Mouse (Mus musculus) small intestine, adult 2 months (tissue): ENCODE results near the gene Mcu. TPM values are rescaled to one million over a fixed set of nuclear protein-coding genes. Genes with fewer than 3 reads are reported as not detected.

ENCODE experiments used
- H3K27ac ChIP-seq: fragments of 200-500 bp; 2 replicates; pipeline ENCODE4 v1.5.1; 2012; ENCODE audit warnings: low read depth, low read length, control low read depth, inconsistent platforms; ENCODE audit not compliant: insufficient read depth
- H3K27me3 ChIP-seq: fragments of 200-500 bp; 2 replicates; pipeline ENCODE4 v1.6.1; 2012; ENCODE audit warnings: mild to moderate bottlenecking, moderate library complexity, low read length, inconsistent platforms; ENCODE audit not compliant: control insufficient read depth, insufficient read depth
- H3K36me3 ChIP-seq: fragments of 200-500 bp; 2 replicates; pipeline ENCODE4 v1.6.1; 2012; ENCODE audit warnings: mild to moderate bottlenecking, low read length, control low read depth, inconsistent platforms; ENCODE audit not compliant: control insufficient read depth, insufficient read depth
- H3K4me1 ChIP-seq: fragments of 200-500 bp; 2 replicates; pipeline ENCODE4 v1.6.1; 2012; ENCODE audit warnings: low read length, inconsistent platforms, mixed read lengths; ENCODE audit not compliant: control insufficient read depth, insufficient read depth, insufficient read length
- H3K4me3 ChIP-seq: fragments of 200-500 bp; 2 replicates; pipeline ENCODE4 v1.5.1; 2012; ENCODE audit warnings: low read depth, mild to moderate bottlenecking, control low read depth, inconsistent platforms, low read length, moderate library complexity
- CTCF ChIP-seq: fragments of 200-500 bp; IDR thresholded peaks from 2 replicates; pipeline ENCODE4 v1.5.1; 2012; ENCODE audit warnings: low read depth, mild to moderate bottlenecking, control low read depth, inconsistent platforms, low read length, moderate library complexity, mixed read lengths; ENCODE audit not compliant: insufficient replicate concordance, insufficient read length; ENCODE audit errors: extremely low read depth
- POLR2A ChIP-seq: fragments of 200-500 bp; IDR thresholded peaks from 2 replicates; pipeline ENCODE4 v1.6.1; 2012; ENCODE audit warnings: low read depth, mild to moderate bottlenecking, control low read depth, inconsistent platforms, low read length, moderate library complexity
- WGBS: fragments of 180-500 bp; shearing (Covaris S2); methylation state at CpG from one replicate; pipeline ENCODE4 v1.1.7; 2018; 5-methylcytosine and 5-hydroxymethylcytosine counted together
- polyA plus RNA-seq: library from polyadenylated mRNA; depleted of rRNA; stranded (reverse); fragments of >200 nt; gene quantifications from 2 replicates; pipeline ENCODE4 v1.2.3, GENCODE M21; 2012

Gene Mcu
- polyA plus RNA-seq, 1 experiment: 87.5 TPM

GRCm38 (mm10) chr10:59467297-59467696, 149.2 kb downstream of the Mcu start:
- H3K4me1 ChIP-seq: no peaks in the 10 kb centered on the region
- H3K36me3 ChIP-seq: peaks cover 25% of the 10 kb centered on the region
- H3K4me3 ChIP-seq: no peak overlapping the region
- H3K27me3 ChIP-seq: no peaks in the 10 kb centered on the region
- no peak for TF ChIP-seq CTCF
- 91% methylated on average over 12 of the region's 12 CpGs for WGBS
- H3K27ac ChIP-seq: no peak overlapping the region

DNA sequence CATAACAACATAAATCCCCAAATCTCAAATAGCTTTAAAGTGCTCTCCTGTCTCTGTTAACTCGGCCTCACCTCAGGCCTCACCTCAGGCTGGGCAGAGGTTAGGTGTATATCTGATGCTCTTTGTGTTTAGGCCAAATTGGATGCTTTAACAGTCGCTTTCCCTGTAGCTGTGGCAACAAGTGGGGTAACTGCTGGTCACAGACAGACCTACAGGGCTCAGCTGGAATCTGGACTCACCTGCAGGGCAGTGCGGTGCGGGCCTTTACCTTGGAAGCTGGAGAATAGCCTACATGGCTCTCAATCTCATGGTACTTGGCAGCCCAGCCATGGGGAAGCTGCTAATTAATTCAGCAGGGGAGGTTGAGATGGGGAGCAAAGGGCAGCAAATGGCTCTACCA, 149.9 kb downstream of the Mcu start:
- Histone ChIP-seq H3K36me3 (peaks cover 27% of the 10 kb centered on the region), H3K4me3 (no peak overlapping the region), H3K4me1 (no peaks in the 10 kb centered on the region), H3K27ac (no peak overlapping the region), H3K27me3 (no peaks in the 10 kb centered on the region)
- TF ChIP-seq CTCF (no peak), POLR2A (no peak)
- WGBS: 95% methylated on average over 4 of the region's 4 CpGs

DNA sequence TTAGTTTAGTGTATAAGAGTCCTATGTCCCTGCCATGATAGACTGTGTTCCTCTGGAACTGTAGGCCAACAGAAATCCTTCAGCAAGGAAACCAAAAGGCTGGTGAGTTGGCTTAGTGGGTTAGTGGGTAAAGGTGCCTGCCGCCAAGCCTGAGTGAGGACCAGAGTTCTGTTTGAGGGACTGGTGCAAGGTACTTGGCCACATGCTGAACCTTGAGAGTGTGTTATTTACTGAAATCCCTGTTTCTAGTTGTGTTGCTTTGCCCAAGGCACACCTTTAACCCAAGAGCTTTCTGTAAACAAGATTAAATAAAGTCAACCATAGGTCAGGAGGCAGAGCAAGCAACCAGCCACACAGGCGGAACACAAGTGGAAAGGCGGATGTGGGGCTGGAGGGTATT, 150.9 kb downstream of the Mcu start:
- WGBS: 93% methylated on average over 3 of the region's 3 CpGs
- H3K4me3 ChIP-seq: no peak overlapping the region
- peaks cover 32% of the 10 kb centered on the region for H3K36me3 ChIP-seq
- TF ChIP-seq POLR2A (no peak), CTCF (no peak)
- no peak overlapping the region for H3K27ac ChIP-seq
- H3K27me3 ChIP-seq: no peaks in the 10 kb centered on the region
- H3K4me1 ChIP-seq: no peaks in the 10 kb centered on the region

DNA sequence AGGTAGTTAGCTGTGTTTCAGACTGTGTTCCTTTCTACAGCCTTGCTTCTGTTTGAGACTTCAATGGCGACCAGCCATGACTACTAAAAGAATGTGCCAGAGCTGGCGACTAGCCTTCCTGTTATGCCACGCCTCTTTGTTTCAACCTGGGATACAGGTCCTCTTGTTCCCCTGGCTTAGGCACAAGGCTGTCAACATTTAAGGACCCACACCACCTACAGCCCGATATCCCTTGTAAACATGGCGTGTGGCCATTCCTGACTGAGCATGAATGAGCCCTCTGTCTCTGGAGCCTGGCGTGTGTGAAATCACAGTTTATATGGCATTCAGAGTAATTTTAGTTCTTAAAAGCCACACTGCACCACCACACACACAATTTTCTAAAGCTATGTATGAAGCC, 154.2 kb downstream of the Mcu start:
- Histone ChIP-seq H3K27ac (no peak overlapping the region), H3K27me3 (no peaks in the 10 kb centered on the region), H3K4me3 (no peak overlapping the region), H3K36me3 (peaks cover 39% of the 10 kb centered on the region), H3K4me1 (no peaks in the 10 kb centered on the region)
- TF ChIP-seq POLR2A: no peak
- TF ChIP-seq CTCF: no peak
- 83% methylated on average over 6 of the region's 6 CpGs for WGBS

DNA sequence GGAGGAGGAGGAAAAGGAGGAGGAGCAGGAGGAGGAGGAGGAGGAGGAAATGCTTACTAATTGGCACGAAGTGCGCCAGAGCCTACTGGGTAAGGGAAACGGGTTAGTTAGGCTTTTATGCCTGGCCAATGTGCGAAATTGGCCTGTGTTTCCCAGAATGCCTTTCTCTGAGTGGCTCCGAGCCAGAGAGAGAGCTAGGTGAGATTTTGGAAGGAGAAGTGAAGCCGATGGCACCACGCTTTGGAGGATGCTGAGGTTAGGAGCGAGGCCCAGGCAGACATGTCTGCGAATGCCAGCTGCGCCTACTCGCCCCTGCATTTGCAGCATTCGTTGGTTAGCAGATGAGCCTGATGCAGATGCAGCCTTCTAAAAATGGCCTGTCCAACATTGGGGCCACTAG, 156.7 kb downstream of the Mcu start:
- 91% methylated on average over 12 of the region's 12 CpGs for WGBS
- no peaks in the 10 kb centered on the region for H3K4me1 ChIP-seq
- peaks cover 42% of the 10 kb centered on the region for H3K36me3 ChIP-seq
- H3K27me3 ChIP-seq: no peaks in the 10 kb centered on the region
- TF ChIP-seq POLR2A (no peak), CTCF (no peak)
- no peak overlapping the region for H3K27ac ChIP-seq
- no peak overlapping the region for H3K4me3 ChIP-seq

DNA sequence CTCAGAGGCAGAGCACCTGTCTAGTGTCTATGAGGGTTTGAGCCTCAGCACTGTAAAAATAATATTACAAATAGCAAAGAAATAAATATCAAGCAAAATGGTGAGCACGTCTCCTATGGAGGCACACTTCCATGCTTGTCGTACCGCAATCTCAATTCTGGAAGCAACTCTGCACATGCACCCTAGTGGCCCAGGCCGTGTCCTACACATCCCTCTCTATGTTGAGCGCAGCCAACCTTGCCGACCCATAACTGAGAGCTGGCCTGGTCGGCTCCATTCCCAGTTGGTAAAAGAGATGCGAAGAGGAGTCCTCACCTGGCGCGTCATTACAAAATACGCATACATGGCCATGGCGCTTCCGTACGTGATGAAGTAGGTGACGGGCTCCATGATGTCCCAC, 161.9 kb downstream of the Mcu start:
- Histone ChIP-seq H3K27ac (no peak overlapping the region), H3K36me3 (peaks cover 48% of the 10 kb centered on the region), H3K27me3 (no peaks in the 10 kb centered on the region), H3K4me1 (no peaks in the 10 kb centered on the region), H3K4me3 (no peak overlapping the region)
- 97% methylated on average over 15 of the region's 15 CpGs for WGBS
- TF ChIP-seq POLR2A (no peak), CTCF (no peak)

DNA sequence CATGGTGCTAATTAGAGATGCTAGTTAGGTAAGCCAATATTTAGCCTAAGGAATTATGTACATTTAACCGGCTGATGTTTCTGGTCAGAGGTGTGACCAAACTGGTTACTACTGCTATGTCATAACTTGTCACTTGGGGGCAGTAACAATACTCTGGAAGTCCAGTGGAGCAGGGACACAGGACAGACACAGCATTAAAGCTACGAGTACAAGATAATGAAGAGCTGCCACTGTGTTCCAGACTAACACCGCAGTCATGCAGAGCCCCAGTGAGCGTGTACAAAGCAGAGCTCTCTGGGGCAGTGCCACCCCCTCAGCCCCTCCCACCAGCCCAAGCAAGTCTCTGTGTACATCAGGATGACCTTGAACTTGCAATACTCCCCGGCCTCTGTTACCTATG, 164.7 kb downstream of the Mcu start:
- Histone ChIP-seq H3K4me1 (no peaks in the 10 kb centered on the region), H3K36me3 (peaks cover 58% of the 10 kb centered on the region), H3K27ac (no peak overlapping the region), H3K4me3 (no peak overlapping the region), H3K27me3 (no peaks in the 10 kb centered on the region)
- TF ChIP-seq CTCF (no peak), POLR2A (no peak)
- 58% methylated on average over 5 of the region's 5 CpGs for WGBS

DNA sequence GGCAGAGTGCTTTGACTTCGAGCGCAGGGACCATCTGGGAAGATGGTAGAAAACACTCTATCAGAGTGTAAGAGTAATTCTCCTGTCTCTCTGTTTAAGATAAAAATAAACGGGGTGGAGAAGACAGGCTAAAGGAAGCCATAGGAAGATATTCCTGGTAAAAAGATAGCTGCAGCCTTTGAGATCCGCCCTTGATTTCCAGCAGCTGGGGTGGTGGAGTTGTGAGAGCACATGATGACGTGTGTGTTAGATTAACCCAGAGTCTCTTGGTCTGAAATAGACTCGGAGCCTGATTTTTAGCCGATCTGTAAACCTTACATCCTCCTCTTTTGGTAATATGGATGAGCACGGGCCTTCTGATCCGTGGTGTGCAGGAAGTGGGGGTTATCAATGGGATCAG, 168.9 kb downstream of the Mcu start:
- Histone ChIP-seq H3K27ac (no peak overlapping the region), H3K27me3 (no peaks in the 10 kb centered on the region), H3K36me3 (peaks cover 31% of the 10 kb centered on the region), H3K4me1 (no peaks in the 10 kb centered on the region), H3K4me3 (no peak overlapping the region)
- TF ChIP-seq CTCF: no peak
- no peak for TF ChIP-seq POLR2A
- 85% methylated on average over 9 of the region's 9 CpGs for WGBS
